ENCODE assay signal across 14 mouse cellular contexts in the genomic region with DNA sequence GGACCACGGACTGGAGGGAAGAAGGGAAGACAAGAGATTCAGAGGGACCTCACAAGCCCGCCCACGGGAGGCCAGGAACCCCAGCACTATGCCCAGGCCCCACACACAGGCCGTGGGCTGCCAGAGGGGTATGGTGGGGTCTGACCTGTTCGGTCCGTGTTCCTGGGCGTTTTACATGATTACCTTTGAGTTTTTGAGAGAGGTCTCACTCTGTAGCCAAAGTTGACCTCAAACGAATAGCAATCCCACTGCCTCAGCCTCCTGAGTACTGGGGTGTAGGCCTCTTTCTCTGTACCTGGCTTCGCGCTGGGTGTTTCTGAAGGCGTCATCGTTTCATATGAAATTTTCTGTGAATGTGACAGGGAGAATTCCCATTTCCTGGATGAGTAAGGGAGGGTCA. TPM values are rescaled to one million over a fixed set of nuclear protein-coding genes. Genes with fewer than 3 reads are reported as not detected.
A peak's percentile ranks its signal among the peaks of the same experiment; 100 is the strongest.
DNase-seq lines count a peak whose midpoint lies in the region; ATAC-seq and TF ChIP-seq lines count a peak whose summit lies in the region.
"Had no signal": no experiment of that assay in that cellular context is flagged by ENCODE, and none has a peak within 500 bp of the region (broad histone marks: within the 10 kb centered on the region; RNA-seq: fewer than 3 reads in every experiment).

No protein-coding gene starts in this region.

- ATAC-seq in hindbrain, embryonic 13.5 days (ENCODE audit: low FRiP score) = no peak
- ATAC-seq in hindbrain, postnatal 0 days = no peak
- no peak for ATAC-seq in midbrain, embryonic 12.5 days (ENCODE audit: low FRiP score, low read depth)
- no peak for ATAC-seq in embryonic facial prominence, embryonic 15.5 days (ENCODE audit: insufficient number of reproducible peaks, low FRiP score, low TSS enrichment, low read depth)
- no peak for ATAC-seq in stomach, embryonic 16.5 days (ENCODE audit: insufficient read depth, low FRiP score)

- H3K4me3 ChIP-seq in hindbrain, embryonic 13.5 days = no peak overlapping the region
- no peak overlapping the region for H3K4me3 ChIP-seq in hindbrain, postnatal 0 days (ENCODE audit: low read length)
- H3K4me3 ChIP-seq in midbrain, embryonic 12.5 days = no peak overlapping the region
- no peak overlapping the region for H3K4me3 ChIP-seq in midbrain, embryonic 10.5 days
- H3K4me3 ChIP-seq in embryonic facial prominence, embryonic 15.5 days (replicated peaks) = no peak overlapping the region
- peak overlapping the region; percentile 15 for H3K4me3 ChIP-seq in stomach, embryonic 16.5 days (replicated peaks; ENCODE audit: low read length)
- H3K4me3 ChIP-seq: heart, embryonic 13.5 days; left cerebral cortex, adult 2 months had no signal

- H3K9ac ChIP-seq in hindbrain, embryonic 13.5 days = peak overlapping the region; percentile 29; the same call in 1 of the 2 replicates
- no peak overlapping the region for H3K9ac ChIP-seq in hindbrain, postnatal 0 days (replicated peaks; ENCODE audit: low read length)
- no peak overlapping the region for H3K9ac ChIP-seq in midbrain, embryonic 12.5 days (replicated peaks)
- no peak overlapping the region for H3K9ac ChIP-seq in embryonic facial prominence, embryonic 15.5 days
- H3K9ac ChIP-seq in stomach, embryonic 16.5 days (ENCODE audit: low read length) = peak overlapping the region; percentile 57

- H3K27ac ChIP-seq in hindbrain, embryonic 13.5 days = peak overlapping the region; percentile 35; the same call in 1 of the 2 replicates
- H3K27ac ChIP-seq in hindbrain, postnatal 0 days = no peak overlapping the region
- H3K27ac ChIP-seq in midbrain, embryonic 12.5 days (replicated peaks) = 0 out of 2 replicates have a peak overlapping the region, but pooled peaks have one; percentile 15
- no peak overlapping the region for H3K27ac ChIP-seq in midbrain, embryonic 10.5 days (replicated peaks)
- H3K27ac ChIP-seq in embryonic facial prominence, embryonic 15.5 days (replicated peaks) = 0 out of 2 replicates have a peak overlapping the region, but pooled peaks have one; percentile 58
- peak overlapping the region; percentile 95 for H3K27ac ChIP-seq in stomach, embryonic 16.5 days (ENCODE audit: low read length)
- H3K27ac ChIP-seq: left cerebral cortex, adult 2 months had no signal

- no peak for TF ChIP-seq CTCF in hindbrain, postnatal 0 days (IDR thresholded peaks at IDR 0.05; ENCODE audit: low read depth)

- 92% methylated on average over 12 of the region's 12 CpGs for WGBS in hindbrain, embryonic 13.5 days
- 87% methylated on average over 12 of the region's 12 CpGs for WGBS in hindbrain, postnatal 0 days
- WGBS in midbrain, embryonic 12.5 days = 88% methylated on average over 12 of the region's 12 CpGs
- WGBS in midbrain, embryonic 10.5 days = 88% methylated on average over 12 of the region's 12 CpGs
- WGBS in embryonic facial prominence, embryonic 15.5 days = 81% methylated on average over 12 of the region's 12 CpGs
- WGBS in stomach, embryonic 16.5 days = 74% methylated on average over 12 of the region's 12 CpGs

- no peak overlapping the region for H3K4me2 ChIP-seq in hindbrain, embryonic 13.5 days
- H3K4me2 ChIP-seq in hindbrain, postnatal 0 days (ENCODE audit: low read depth, low read length) = no peak overlapping the region
- H3K4me2 ChIP-seq in midbrain, embryonic 12.5 days (replicated peaks) = no peak overlapping the region
- H3K4me2 ChIP-seq in embryonic facial prominence, embryonic 15.5 days (replicated peaks) = no peak overlapping the region
- H3K4me2 ChIP-seq in stomach, embryonic 16.5 days (ENCODE audit: low read depth, low read length) = peak overlapping the region; percentile 50
- H3K4me2 ChIP-seq: heart, embryonic 13.5 days had no signal

- H3K27me3 ChIP-seq in hindbrain, embryonic 13.5 days = no peaks in the 10 kb centered on the region
- H3K27me3 ChIP-seq in hindbrain, postnatal 0 days (ENCODE audit: insufficient read depth, low read length) = no peaks in the 10 kb centered on the region
- no peaks in the 10 kb centered on the region for H3K27me3 ChIP-seq in midbrain, embryonic 12.5 days
- H3K27me3 ChIP-seq in midbrain, embryonic 10.5 days (ENCODE audit: low read depth, poor library complexity, severe bottlenecking) = no peaks in the 10 kb centered on the region
- H3K27me3 ChIP-seq in embryonic facial prominence, embryonic 15.5 days = no peaks in the 10 kb centered on the region
- no peaks in the 10 kb centered on the region for H3K27me3 ChIP-seq in stomach, embryonic 16.5 days (ENCODE audit: control insufficient read depth, insufficient read depth, low read length)
- H3K27me3 ChIP-seq: heart, embryonic 13.5 days had no signal

- no peak for DNase-seq in hindbrain, postnatal 0 days (ENCODE audit: low spot score)
- DNase-seq in midbrain, embryonic 10.5 days (ENCODE audit: low spot score) = no peak
- no peak for DNase-seq in left cerebral cortex, postnatal 10 days (ENCODE audit: extremely low spot score in 1 of 2, low spot score in 2 of 2)
- DNase-seq: adrenal gland, postnatal 14 days; gastrocnemius, postnatal 14 days had no signal

- no peaks in the 10 kb centered on the region for H3K9me3 ChIP-seq in hindbrain, embryonic 13.5 days
- no peaks in the 10 kb centered on the region for H3K9me3 ChIP-seq in hindbrain, postnatal 0 days (ENCODE audit: low read length)
- H3K9me3 ChIP-seq in midbrain, embryonic 12.5 days = no peaks in the 10 kb centered on the region
- no peaks in the 10 kb centered on the region for H3K9me3 ChIP-seq in midbrain, embryonic 10.5 days (replicated peaks)
- no peaks in the 10 kb centered on the region for H3K9me3 ChIP-seq in embryonic facial prominence, embryonic 15.5 days (replicated peaks)
- H3K9me3 ChIP-seq in stomach, embryonic 16.5 days (replicated peaks; ENCODE audit: control insufficient read depth, low read length) = no peaks in the 10 kb centered on the region
- H3K9me3 ChIP-seq: heart, embryonic 13.5 days had no signal

- intact Hi-C loops in left cerebral cortex, postnatal 10 days (cut with DNase I) = no loop called here

- H3K36me3 ChIP-seq in hindbrain, embryonic 13.5 days = peaks cover 46% of the 10 kb centered on the region
- H3K36me3 ChIP-seq in hindbrain, postnatal 0 days (ENCODE audit: insufficient read depth, low read length) = peaks cover 15% of the 10 kb centered on the region; the same call in 1 of the 2 replicates
- peaks cover 33% of the 10 kb centered on the region for H3K36me3 ChIP-seq in midbrain, embryonic 12.5 days
- peaks cover 35% of the 10 kb centered on the region for H3K36me3 ChIP-seq in midbrain, embryonic 10.5 days
- peaks cover 21% of the 10 kb centered on the region for H3K36me3 ChIP-seq in embryonic facial prominence, embryonic 15.5 days
- 0 out of 2 replicates have a peak, but pooled peaks cover 3% of the 10 kb centered on the region for H3K36me3 ChIP-seq in stomach, embryonic 16.5 days (ENCODE audit: control insufficient read depth, insufficient read depth, low read length)

- H3K4me1 ChIP-seq in hindbrain, embryonic 13.5 days (replicated peaks) = peaks cover 13% of the 10 kb centered on the region
- H3K4me1 ChIP-seq in hindbrain, postnatal 0 days (ENCODE audit: insufficient read depth, low read length) = no peaks in the 10 kb centered on the region
- H3K4me1 ChIP-seq in midbrain, embryonic 12.5 days = peaks cover 14% of the 10 kb centered on the region
- H3K4me1 ChIP-seq in midbrain, embryonic 10.5 days = peaks cover 26% of the 10 kb centered on the region
- peaks cover 22% of the 10 kb centered on the region for H3K4me1 ChIP-seq in embryonic facial prominence, embryonic 15.5 days
- peaks cover 32% of the 10 kb centered on the region for H3K4me1 ChIP-seq in stomach, embryonic 16.5 days (ENCODE audit: control insufficient read depth, insufficient read depth, low read length)

RNA-seq across cellular contexts. Expression of a gene that starts 0.9 kb away (rescaled TPM):
- 0.84 and 1.0 TPM in 2 replicates for polyA plus RNA-seq in hindbrain, embryonic 13.5 days (2015; fragmentation: Nextera tagmentation; extraction: Ambion mirVana)
- total RNA-seq in hindbrain, postnatal 0 days (2014; rRNA removed) = 0.05 and 0.22 TPM in 2 replicates
- polyA plus RNA-seq in hindbrain, postnatal 0 days (2015; fragmentation: Nextera tagmentation; extraction: Ambion mirVana) = 0.33 TPM in 1 of 2 replicates, not detected in the other
- 0.94 and 1.0 TPM in 2 replicates for polyA plus RNA-seq in midbrain, embryonic 12.5 days (2016; fragmentation: Nextera tagmentation; extraction: Ambion mirVana)
- polyA plus RNA-seq in midbrain, embryonic 10.5 days (2016; fragmentation: Nextera tagmentation; extraction: Ambion mirVana) = 0.46 and 0.67 TPM in 2 replicates
- polyA plus RNA-seq in embryonic facial prominence, embryonic 15.5 days (2015; fragmentation: Nextera tagmentation; extraction: Ambion mirVana) = 5.4 and 7.8 TPM in 2 replicates
- 50.6 and 62.3 TPM in 2 replicates for polyA plus RNA-seq in stomach, embryonic 16.5 days (2015; fragmentation: Nextera tagmentation; extraction: Ambion mirVana)
- under 1 TPM; 0.30 to 0.51 TPM for total RNA-seq in left cerebral cortex, postnatal 10 days (2021)
- total RNA-seq: megakaryocyte-erythroid progenitor cell, adult 5-6 weeks had no signal

RNA-seq across cellular contexts. Expression of a gene that starts 28.4 kb away (rescaled TPM):
- polyA plus RNA-seq in hindbrain, embryonic 13.5 days (2015; fragmentation: Nextera tagmentation; extraction: Ambion mirVana) = 240 and 252 TPM in 2 replicates
- total RNA-seq in hindbrain, postnatal 0 days (2014; rRNA removed) = 156 and 157 TPM in 2 replicates
- polyA plus RNA-seq in hindbrain, postnatal 0 days (2015; fragmentation: Nextera tagmentation; extraction: Ambion mirVana) = 221 and 242 TPM in 2 replicates
- 198 and 204 TPM in 2 replicates for polyA plus RNA-seq in midbrain, embryonic 12.5 days (2016; fragmentation: Nextera tagmentation; extraction: Ambion mirVana)
- polyA plus RNA-seq in midbrain, embryonic 10.5 days (2016; fragmentation: Nextera tagmentation; extraction: Ambion mirVana) = 130 and 153 TPM in 2 replicates
- 88.1 and 96.6 TPM in 2 replicates for polyA plus RNA-seq in embryonic facial prominence, embryonic 15.5 days (2015; fragmentation: Nextera tagmentation; extraction: Ambion mirVana)
- 56.8 and 58.0 TPM in 2 replicates for polyA plus RNA-seq in stomach, embryonic 16.5 days (2015; fragmentation: Nextera tagmentation; extraction: Ambion mirVana)
- 100 to 1,000 TPM; 430 to 432 TPM for total RNA-seq in left cerebral cortex, postnatal 10 days (2021)

RNA-seq across cellular contexts. Expression of a gene that starts 31.0 kb away (rescaled TPM):
- polyA plus RNA-seq in hindbrain, embryonic 13.5 days (2015; fragmentation: Nextera tagmentation; extraction: Ambion mirVana) = 0.18 TPM in 1 of 2 replicates, not detected in the other
- 0.54 and 1.8 TPM in 2 replicates for total RNA-seq in hindbrain, postnatal 0 days (2014; rRNA removed)
- polyA plus RNA-seq in hindbrain, postnatal 0 days (2015; fragmentation: Nextera tagmentation; extraction: Ambion mirVana) = 0.13 and 0.33 TPM in 2 replicates
- 0.27 TPM in 1 of 2 replicates, not detected in the other for polyA plus RNA-seq in midbrain, embryonic 12.5 days (2016; fragmentation: Nextera tagmentation; extraction: Ambion mirVana)
- polyA plus RNA-seq in midbrain, embryonic 10.5 days (2016; fragmentation: Nextera tagmentation; extraction: Ambion mirVana) = 0.05 TPM in 1 of 2 replicates, not detected in the other
- 0.07 TPM in 1 of 2 replicates, not detected in the other for polyA plus RNA-seq in embryonic facial prominence, embryonic 15.5 days (2015; fragmentation: Nextera tagmentation; extraction: Ambion mirVana)
- polyA plus RNA-seq in stomach, embryonic 16.5 days (2015; fragmentation: Nextera tagmentation; extraction: Ambion mirVana) = 0.55 and 0.72 TPM in 2 replicates
- total RNA-seq in left cerebral cortex, postnatal 10 days (2021) = under 1 TPM; 0.32 to 0.54 TPM
- total RNA-seq: adrenal gland, postnatal 14 days; gastrocnemius, postnatal 14 days had no signal
- polyA plus RNA-seq: forebrain, embryonic 11.5 days; hindbrain, embryonic 11.5 days had no signal

RNA-seq across cellular contexts. Expression of a gene that starts 32.5 kb away (rescaled TPM):
- polyA plus RNA-seq in hindbrain, embryonic 13.5 days (2015; fragmentation: Nextera tagmentation; extraction: Ambion mirVana) = 84.7 and 86.0 TPM in 2 replicates
- total RNA-seq in hindbrain, postnatal 0 days (2014; rRNA removed) = 166 and 173 TPM in 2 replicates
- 58.9 and 65.5 TPM in 2 replicates for polyA plus RNA-seq in hindbrain, postnatal 0 days (2015; fragmentation: Nextera tagmentation; extraction: Ambion mirVana)
- 202 TPM in 2 replicates for polyA plus RNA-seq in midbrain, embryonic 12.5 days (2016; fragmentation: Nextera tagmentation; extraction: Ambion mirVana)
- polyA plus RNA-seq in midbrain, embryonic 10.5 days (2016; fragmentation: Nextera tagmentation; extraction: Ambion mirVana) = 296 and 334 TPM in 2 replicates
- 299 and 325 TPM in 2 replicates for polyA plus RNA-seq in embryonic facial prominence, embryonic 15.5 days (2015; fragmentation: Nextera tagmentation; extraction: Ambion mirVana)
- 268 and 308 TPM in 2 replicates for polyA plus RNA-seq in stomach, embryonic 16.5 days (2015; fragmentation: Nextera tagmentation; extraction: Ambion mirVana)
- 10 to 100 TPM; 58.2 to 62.2 TPM for total RNA-seq in left cerebral cortex, postnatal 10 days (2021)

RNA-seq across cellular contexts. Expression of a gene that starts 44.7 kb away (rescaled TPM):
- 1.3 and 1.4 TPM in 2 replicates for polyA plus RNA-seq in hindbrain, embryonic 13.5 days (2015; fragmentation: Nextera tagmentation; extraction: Ambion mirVana)
- 2.6 and 3.3 TPM in 2 replicates for total RNA-seq in hindbrain, postnatal 0 days (2014; rRNA removed)
- polyA plus RNA-seq in hindbrain, postnatal 0 days (2015; fragmentation: Nextera tagmentation; extraction: Ambion mirVana) = 3.1 and 3.2 TPM in 2 replicates
- polyA plus RNA-seq in midbrain, embryonic 12.5 days (2016; fragmentation: Nextera tagmentation; extraction: Ambion mirVana) = 1.0 and 1.6 TPM in 2 replicates
- polyA plus RNA-seq in midbrain, embryonic 10.5 days (2016; fragmentation: Nextera tagmentation; extraction: Ambion mirVana) = 1.1 and 1.8 TPM in 2 replicates
- 20.1 and 20.2 TPM in 2 replicates for polyA plus RNA-seq in embryonic facial prominence, embryonic 15.5 days (2015; fragmentation: Nextera tagmentation; extraction: Ambion mirVana)
- polyA plus RNA-seq in stomach, embryonic 16.5 days (2015; fragmentation: Nextera tagmentation; extraction: Ambion mirVana) = 18.1 and 23.1 TPM in 2 replicates
- 1 to 10 TPM; 1.7 to 2.6 TPM for total RNA-seq in left cerebral cortex, postnatal 10 days (2021)

Comparison
In these comparisons a context has a peak if more than half of its experiments do, and no peak if none do; other contexts are left out.
1. H3K27ac ChIP-seq: peak in hindbrain, embryonic 13.5 days (single experiment), midbrain, embryonic 12.5 days (single experiment), embryonic facial prominence, embryonic 15.5 days (single experiment) and stomach, embryonic 16.5 days (single experiment); none in hindbrain, postnatal 0 days (single experiment) and midbrain, embryonic 10.5 days (single experiment).
2. H3K9ac ChIP-seq: peak in hindbrain, embryonic 13.5 days (single experiment) and stomach, embryonic 16.5 days (single experiment); none in hindbrain, postnatal 0 days (single experiment), midbrain, embryonic 12.5 days (single experiment) and embryonic facial prominence, embryonic 15.5 days (single experiment).